Mouse (Mus musculus) 3134 (cell line): ENCODE results near the gene Pip.

Experiments used
- DNase-seq: peaks from one replicate; pipeline ENCODE4 v3.0.0-alpha.2; 2011; ENCODE audit warnings: low spot score; ENCODE audit not compliant: insufficient read length; ENCODE audit errors: extremely low read depth

Gene Pip

DNA sequence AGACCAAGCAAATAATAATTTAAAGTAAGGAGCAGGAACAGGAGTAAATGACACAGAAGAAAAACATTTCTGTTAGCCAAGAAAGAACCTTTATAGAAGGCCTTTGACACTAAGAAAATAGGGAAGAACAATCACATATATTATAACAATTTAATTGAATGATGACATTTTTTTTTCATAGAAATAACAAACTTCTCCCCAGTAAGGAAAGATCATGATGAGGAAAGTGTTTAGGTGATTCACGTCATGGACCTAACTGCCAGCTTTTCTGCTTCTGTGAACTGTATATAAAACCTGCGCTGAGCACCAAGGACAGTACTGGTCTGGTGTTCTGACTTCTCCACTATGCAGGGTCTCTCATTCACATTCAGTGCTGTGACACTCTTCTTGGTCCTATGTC, at the start of gene Pip:
Gene Pip (plus strand): TSS at position 301 of the 400 bp plus-strand sequence.
- no peak for DNase-seq

DNA sequence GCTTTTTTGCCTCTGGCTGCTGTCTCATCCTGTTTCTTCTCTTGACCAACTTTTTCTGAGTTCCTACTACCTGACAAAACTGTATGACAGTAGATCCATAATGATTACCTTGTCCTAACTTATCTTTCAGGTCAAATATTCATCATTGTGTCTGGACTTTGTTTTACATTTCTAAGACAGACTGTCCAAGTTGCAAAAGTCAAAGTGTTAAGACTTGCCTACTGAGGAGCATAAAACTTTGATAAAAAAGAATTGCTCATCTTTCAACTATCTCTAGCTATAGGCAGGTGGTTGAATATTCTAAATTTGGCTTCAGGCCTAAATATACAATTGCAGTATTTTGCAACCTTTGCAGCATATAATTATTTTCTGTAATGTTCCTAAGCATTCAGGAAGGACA, 23.2 kb upstream of the Pip start:
- DNase-seq = no peak

DNA sequence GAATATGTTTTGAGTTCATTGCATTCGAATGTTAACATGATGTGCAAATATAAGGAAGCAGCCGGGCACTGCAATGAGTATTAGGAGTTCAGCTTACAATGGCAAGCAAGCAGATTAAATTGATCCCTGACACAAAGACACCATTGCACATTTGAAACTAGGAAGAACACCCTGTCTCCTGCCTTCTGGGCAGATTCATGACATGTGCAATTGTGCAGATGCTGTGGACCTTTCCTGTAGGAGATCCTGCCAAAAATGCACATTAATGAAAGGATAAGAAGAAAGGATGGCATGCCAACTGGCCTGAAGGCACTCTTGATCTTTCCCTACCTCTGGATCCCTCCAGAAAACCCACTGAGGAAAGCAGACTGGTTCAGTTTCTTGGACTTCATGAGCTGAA, 17.8 kb upstream of the Pip start:
- DNase-seq = no peak

DNA sequence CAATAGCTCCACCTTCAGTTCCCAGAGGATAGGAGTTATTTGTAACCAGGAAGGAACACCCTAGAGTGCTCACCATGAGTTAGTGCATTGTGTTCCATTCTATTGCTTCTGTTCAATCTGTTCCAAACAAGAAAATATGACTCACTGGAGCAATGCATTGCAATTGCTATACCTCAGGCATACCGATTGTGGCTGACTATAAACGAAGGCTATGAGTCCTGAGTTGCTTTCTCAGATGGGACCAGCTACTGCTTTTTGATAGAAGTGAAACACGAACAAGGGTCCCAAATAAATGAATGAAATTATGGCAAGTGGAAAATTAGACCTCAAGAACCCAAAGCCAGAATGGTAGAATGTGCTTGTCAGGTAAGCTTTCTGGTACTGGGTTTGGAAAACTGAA, 5.4 kb downstream of the Pip start, which contains the start of gene Sval2:
Gene Sval2 (plus strand): TSS at position 301 of the 400 bp plus-strand sequence.
- no peak for DNase-seq

DNA sequence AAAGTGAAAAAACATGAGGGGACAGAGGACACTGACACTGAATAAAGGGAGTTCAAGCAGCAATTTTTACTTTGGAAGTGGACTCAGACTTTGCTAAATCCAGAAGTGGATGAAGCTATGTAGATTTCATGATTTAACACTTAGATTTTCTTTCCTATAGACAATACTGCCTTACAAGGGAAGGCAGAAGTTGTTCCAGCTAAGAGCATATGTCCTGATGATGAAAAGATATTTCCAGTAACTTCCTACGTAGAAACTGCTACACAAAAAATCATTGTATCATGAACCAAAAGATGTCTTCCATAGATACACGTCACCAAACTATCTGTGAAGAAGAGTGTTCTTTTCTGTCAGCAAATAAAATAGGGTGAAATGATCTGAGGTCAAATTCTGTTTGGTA, 16.7 kb downstream of the Pip start:
- DNase-seq = no peak
